Mouse (Mus musculus) T-cell, adult 2 months (primary cell): Measurements from ENCODE around the gene Gm26602.
"Not testable (repeated sequence)": the region's sequence is repeated elsewhere in the genome, so short reads cannot be mapped to it uniquely, and the experiment has no call there.

Experiments used
- DNase-seq: peaks from one replicate; pipeline ENCODE4 v3.0.0; 2022; ENCODE audit warnings: low spot score

Gm26602 gene

GRCm38 (mm10) chr10:79933145-79933679 lies 22.6 kb downstream of the Gm26602 start:
- DNase-seq: no peak

DNA sequence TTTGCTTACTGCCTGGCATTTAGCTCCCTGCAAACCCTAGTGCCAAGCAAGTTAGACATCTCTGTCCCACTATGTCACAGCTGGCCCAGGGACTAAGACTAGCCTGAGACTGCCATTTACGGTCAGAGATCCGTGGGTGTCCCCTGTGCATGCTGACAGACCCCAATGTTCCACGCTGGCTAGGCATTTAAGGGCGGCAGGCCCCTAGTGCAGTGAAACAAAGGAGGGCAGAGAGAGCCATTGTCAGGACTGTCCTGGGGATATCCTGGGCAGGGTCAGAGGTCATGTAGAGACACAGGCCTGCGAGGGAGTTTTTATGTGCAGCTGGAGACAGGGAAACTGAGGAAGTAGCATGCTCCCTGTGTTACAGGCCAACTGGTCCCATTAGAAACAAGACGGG lies 23.2 kb downstream of the Gm26602 start:
- no peak for DNase-seq

DNA sequence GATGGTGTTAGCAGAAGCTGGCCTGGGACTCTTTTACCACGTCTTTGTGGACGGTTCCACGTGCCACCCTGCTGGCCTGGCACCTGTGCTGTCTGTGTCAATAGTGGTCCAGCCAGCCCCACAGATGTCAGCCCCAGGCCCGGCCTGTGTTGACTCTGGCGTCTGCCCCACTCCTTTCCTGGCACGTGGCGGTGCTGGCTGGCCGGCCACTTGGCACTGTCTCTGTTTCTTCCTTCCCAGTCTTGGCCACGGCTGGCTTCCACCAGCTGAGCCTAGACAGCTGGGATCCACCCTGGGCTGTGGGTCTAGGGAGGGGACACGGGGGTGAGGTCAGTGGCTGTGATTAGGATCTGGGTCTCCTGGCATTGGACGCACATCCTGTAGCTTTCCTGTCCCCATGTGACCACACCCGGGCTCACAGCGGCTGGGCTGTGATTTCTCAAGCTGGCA lies 23.6 kb downstream of the Gm26602 start:
- no peak for DNase-seq

DNA sequence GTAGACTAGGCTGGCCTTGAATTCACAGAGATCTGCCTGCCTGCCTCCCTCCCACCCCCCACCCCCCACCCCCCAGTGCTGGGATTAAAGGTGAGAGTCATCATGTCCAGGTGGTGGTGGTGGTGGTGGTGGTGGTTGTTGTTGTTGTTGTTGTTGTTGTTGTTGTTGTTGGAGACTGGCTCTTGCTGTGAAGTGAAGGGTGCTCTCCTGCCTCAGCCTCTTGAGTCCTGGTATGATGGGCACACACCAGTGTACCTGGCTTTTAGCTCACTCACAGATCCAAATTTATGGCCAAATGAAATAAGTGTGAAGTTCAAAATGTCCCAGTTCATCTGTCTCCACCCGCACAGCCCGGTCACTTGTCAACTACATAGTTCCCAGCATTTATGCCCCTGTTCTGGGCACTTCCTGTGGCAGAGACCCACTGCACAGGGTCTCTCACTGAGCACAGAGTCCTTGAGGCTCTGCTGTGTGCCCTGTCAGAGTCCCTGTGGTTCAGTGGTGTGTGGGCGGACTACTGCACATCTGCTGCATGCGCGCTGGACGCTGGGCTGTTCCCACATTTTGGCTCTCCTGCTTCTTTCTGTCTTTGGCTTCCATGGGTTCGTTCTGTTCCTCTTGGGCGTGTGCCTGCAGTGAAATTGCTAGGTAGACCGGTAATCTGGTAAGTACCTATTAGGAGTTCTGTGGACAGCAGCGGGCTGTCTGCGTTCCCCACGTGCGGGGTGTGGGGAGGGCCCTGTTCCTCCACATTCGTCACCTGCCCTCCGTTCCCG lies 24.3 kb downstream of the Gm26602 start:
- DNase-seq: no peak

- DNase-seq: no peak
Observed at GRCm38 (mm10) chr10:79936284-79936910, 25.7 kb downstream of the Gm26602 start.

GRCm38 (mm10) chr10:79936911-79937441 lies 26.3 kb downstream of the Gm26602 start:
- peak; percentile 89 for DNase-seq

- no peak for DNase-seq
Observed at GRCm38 (mm10) chr10:79937775-79938526, 27.3 kb downstream of the Gm26602 start.

DNA sequence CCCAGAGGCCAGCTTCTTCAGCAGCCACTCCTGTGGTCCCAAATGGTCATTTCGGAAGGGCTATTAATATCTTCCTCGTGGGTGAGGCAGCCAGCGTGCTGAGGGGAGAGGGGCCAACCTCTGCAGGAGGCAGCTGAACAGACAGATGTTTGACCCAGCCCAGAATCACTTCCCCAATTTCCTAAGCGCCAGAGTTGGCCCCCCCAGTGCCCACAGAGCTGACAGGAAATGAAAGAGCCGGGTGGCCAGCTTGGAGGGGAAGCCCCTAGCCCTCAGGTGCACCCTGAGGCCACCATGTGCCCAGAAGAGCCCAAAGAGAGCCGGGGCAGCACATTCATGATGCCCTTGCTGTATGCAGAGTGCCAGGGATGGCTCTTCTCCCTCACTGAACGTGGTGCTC lies 30.1 kb downstream of the Gm26602 start:
- DNase-seq: no peak

DNA sequence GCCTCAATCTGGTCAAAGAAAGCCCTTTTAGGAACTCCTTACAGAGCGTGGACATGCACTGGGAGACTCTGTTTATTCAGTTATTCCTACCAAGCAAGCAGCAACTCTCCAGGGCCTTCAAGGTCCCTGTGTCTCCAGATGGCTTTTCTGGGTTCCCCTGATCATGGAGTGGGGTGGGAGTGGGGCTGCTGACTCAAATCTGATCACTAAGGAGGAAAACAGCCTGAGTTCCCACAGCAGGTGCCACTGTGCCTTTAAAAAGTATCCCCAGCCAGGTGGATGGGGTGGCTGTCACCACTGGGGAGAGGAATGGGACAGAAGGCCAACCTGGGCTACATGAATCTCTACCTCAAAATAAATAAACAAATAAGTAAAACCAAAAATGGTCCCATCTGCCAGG lies 32.3 kb downstream of the Gm26602 start:
- no peak for DNase-seq

DNA sequence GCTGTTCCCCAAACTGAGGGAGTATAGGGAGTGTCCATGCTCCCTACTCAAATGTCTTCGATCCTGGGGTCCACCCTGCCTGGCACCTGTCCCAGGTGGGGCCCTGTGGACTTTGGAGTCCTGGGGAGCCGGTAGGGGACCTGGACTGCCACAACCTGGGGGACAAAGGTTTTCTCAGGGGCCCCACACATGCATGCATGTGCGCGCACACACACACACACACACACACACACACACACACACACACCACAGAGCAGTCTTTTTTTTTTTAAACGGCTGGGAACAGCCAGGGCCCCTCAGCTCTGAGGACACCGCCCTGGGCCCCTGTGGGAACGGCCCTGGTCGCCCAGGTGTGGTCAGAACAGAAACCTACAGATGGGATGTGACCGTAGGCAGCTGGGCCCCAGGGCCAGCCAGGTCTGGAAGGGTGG lies 32.8 kb downstream of the Gm26602 start:
- no peak for DNase-seq

DNA sequence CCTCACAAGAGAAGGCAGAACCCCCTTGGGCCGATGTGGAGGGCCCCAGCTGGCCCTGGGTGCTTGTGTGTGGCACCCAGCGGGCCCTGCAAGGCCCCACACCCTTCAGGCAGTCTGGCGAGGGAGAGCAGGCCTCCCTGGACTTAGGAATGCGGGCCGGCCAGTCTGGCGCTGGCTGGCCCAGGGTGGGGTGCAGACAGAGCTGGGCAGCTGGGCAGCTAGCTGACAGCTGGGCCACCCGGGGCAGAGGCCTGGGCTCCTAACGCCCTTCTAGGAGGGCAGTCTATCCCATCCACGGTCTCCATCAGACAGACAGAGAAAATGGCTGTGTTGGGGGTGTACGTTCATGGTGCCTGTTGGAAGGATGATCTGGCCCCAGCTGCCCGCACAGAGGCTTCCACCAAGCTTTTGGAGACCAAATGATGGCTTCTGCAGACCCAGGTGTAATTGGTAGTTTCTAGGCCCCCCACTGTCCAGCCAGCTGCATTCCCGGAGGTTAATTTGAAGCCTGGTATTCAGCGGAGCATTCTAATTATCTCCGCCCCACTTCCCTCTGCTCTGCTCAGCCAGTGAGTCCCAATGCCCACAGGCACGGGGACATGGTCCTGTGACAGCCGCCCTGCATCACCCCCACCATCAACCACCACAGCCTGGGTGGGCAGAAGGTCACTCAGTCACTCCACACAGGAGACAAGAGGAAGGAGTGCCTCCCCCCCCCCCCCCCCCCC lies 35.0 kb downstream of the Gm26602 start:
- no peak for DNase-seq

GRCm38 (mm10) chr10:79946752-79947322 lies 36.2 kb downstream of the Gm26602 start:
- DNase-seq: no peak

DNA sequence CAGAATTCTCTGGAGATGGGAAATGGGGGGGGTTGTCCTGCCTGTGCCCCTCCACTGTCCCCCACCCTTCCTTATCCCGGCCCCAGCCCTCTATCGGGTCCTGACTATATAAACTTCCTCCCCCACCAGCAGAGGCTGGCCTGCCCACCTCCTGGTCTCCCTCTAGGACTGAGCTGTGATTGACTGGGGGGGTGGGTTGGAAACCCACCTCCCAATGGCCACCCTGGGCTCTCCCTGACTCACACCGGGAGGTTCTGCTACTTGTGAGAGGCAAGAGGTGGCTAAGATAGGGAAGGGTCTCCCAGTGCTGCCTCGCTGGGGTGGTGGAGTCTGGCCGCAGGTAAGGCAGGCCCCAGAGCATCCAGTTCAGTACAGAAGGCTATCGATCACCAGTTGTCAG lies 36.8 kb downstream of the Gm26602 start:
- no peak for DNase-seq

- DNase-seq: no peak
Observed at GRCm38 (mm10) chr10:79949873-79950272, 39.2 kb downstream of the Gm26602 start.

- no peak for DNase-seq
Observed at GRCm38 (mm10) chr10:79950661-79951060, 40.0 kb downstream of the Gm26602 start.

- DNase-seq: peak; percentile 18
Observed at GRCm38 (mm10) chr10:79953946-79954345, 43.3 kb downstream of the Gm26602 start.

DNA sequence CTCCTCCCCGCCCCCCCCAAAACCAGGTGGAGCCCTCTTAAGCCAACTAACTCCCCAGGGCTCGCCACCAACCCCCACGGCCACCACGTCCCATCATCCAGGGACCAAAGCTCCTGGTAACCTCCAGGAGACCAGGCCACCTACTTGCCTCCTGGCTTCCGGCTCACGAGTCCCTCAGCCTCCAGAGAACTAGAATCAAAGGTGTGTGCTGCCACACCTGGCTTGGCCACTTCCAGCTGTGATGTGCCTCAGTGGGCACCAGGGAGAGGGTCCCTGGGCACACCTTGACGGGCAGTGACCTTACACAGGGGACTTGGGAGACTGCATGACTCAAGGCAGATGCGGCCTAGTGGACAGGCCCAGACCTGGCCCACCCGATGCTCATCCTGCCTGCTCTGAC lies 45.0 kb downstream of the Gm26602 start:
- no peak for DNase-seq

DNA sequence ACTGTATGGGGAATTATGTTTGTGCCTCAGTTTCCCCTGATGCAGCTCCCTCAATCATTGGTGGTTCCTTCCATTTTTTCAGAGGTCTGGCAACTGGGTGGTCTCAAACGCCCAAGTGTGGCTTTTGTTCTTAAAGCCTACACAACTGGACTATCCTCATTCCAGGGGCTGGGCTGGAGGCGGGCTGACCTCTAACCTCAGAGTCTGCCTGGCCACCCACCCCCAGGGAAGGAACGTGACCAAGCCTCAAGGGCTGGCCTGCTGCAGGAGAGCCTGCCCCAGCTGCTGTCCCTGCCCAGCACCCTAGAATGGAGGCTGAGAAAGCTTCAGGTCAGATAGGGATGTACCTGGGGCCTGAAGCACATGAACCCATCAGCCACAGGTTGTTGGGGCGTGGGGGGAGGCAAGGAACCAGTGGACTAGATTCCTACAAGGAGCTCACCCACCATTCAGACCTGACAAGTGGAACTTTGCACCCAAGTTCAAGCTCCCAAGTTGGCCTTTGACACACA lies 46.0 kb downstream of the Gm26602 start:
- no peak for DNase-seq

DNA sequence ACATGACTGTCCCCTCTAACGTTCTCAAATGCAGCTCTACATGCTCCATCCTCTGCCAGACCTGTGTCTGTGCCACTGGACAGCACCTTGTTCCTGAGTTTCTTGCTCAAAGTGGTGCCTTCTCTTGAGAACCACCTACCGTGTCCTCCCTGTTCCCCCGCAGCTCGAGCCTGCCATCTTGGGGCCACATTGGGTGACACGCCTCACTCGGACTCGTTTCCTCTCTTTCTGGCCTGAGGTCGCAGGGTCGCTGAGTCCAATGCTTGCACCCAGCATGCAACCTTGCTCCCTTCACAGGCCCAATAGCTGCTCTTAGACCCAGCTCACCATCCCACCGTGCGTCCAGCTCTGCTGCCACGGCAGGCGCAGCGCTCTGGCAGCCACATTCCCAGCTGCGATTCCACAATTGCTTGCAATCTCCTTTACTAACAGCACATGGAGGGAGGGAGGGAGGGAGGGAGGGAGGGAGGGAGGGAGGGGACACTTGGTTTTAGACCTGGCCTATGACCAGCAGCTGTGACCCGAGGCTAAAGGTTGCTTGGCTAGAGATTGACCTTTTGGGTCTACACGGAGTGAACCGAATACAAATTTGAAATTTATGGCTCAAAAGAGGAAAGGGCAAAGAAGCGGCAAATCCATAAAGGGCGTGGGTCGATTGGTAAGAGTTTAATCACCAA lies 47.6 kb downstream of the Gm26602 start:
- peak; percentile 72 for DNase-seq

DNA sequence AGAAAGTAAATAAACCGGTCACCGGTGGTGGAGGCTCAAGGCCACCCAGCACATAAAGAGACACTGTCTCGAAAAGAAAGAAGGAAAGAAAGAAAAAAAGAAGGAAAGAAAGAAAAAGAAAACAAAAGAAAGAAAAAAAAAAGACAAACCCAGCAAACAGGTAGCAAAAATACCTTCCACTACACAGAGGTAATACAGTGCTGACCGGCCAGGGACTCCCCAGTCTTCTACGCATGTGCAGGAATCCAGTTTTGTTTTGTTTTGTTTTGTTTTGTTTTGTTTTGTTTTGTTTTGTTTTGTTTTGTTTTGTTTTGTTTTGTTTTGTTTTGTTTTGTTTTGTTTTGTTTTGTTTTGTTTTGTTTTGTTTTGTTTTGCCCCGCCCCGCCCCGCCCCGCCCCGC lies 48.8 kb downstream of the Gm26602 start:
- not testable (repeated sequence) for DNase-seq
